Mouse (Mus musculus) stomach, embryonic 15.5 days (tissue): ENCODE results near the gene Klhdc9. TPM values are rescaled to one million over a fixed set of nuclear protein-coding genes. Genes with fewer than 3 reads are reported as not detected.

Experiments used
- ATAC-seq: fragments of 200-750 bp; cut with Nextera tagmentation; 2 replicates; pipeline ENCODE4 v1.8.0; 2017; ENCODE audit warnings: low read depth, moderate number of reproducible peaks, moderate TSS enrichment; ENCODE audit not compliant: insufficient read depth, low FRiP score
- H3K27ac ChIP-seq: fragments of 300-500 bp; sonication (generic); 2 replicates; pipeline ENCODE4 v1.5.1; 2015; ENCODE audit warnings: mild to moderate bottlenecking, inconsistent platforms
- H3K27me3 ChIP-seq: fragments of 300-500 bp; sonication (generic); replicated peaks from 2 replicates; pipeline ENCODE4 v1.6.1; 2015; ENCODE audit warnings: inconsistent platforms
- H3K36me3 ChIP-seq: fragments of 300-500 bp; sonication (generic); 2 replicates; pipeline ENCODE4 v1.6.1; 2015; ENCODE audit warnings: inconsistent platforms
- H3K4me1 ChIP-seq: fragments of 300-500 bp; sonication (generic); 2 replicates; pipeline ENCODE4 v1.6.1; 2015; ENCODE audit warnings: inconsistent platforms
- H3K4me2 ChIP-seq: fragments of 300-500 bp; sonication (generic); 2 replicates; pipeline ENCODE4 v1.6.1; 2015; ENCODE audit warnings: mild to moderate bottlenecking, inconsistent platforms
- H3K4me3 ChIP-seq: fragments of 300-500 bp; sonication (generic); replicated peaks from 2 replicates; pipeline ENCODE4 v1.5.1; 2015; ENCODE audit warnings: inconsistent platforms
- H3K9ac ChIP-seq: fragments of 300-500 bp; sonication (generic); 2 replicates; pipeline ENCODE4 v1.6.1; 2015; ENCODE audit warnings: inconsistent platforms
- H3K9me3 ChIP-seq: fragments of 300-500 bp; sonication (generic); 2 replicates; pipeline ENCODE4 v1.6.1; 2016; ENCODE audit warnings: inconsistent platforms
- WGBS: fragments of 180-500 bp; shearing (Covaris S2); methylation state at CpG from one replicate; pipeline ENCODE4 v1.1.7; 2015; 5-methylcytosine and 5-hydroxymethylcytosine counted together
- polyA plus RNA-seq: library from polyadenylated mRNA; unstranded; fragments of >200 nt; fragmentation: Nextera tagmentation; extraction: Ambion mirVana; gene quantifications from 2 replicates; pipeline ENCODE4 v1.2.1, GENCODE M21; 2015

The Klhdc9 gene
- polyA plus RNA-seq, result 1.0 and 1.8 TPM in 2 replicates

GRCm38 (mm10) chr1:171360656-171361055 lies at the start of gene Klhdc9:
Gene Klhdc9, minus strand, starts transcription at chr1:171360798.
- ATAC-seq, result peak; percentile 86
- Histone ChIP-seq H3K27ac (peak within 1 kb of the TSS; percentile 52), H3K4me3 (peak within 1 kb of the TSS; percentile 51), H3K27me3 (no peaks in the 10 kb centered on the region), H3K4me2 (peak within 1 kb of the TSS; percentile 75), H3K36me3 (peaks cover 16% of the 10 kb centered on the region), H3K4me1 (peaks cover 4% of the 10 kb centered on the region; the same call in 1 of the 2 replicates), H3K9me3 (no peaks in the 10 kb centered on the region), H3K9ac (peak within 1 kb of the TSS; percentile 10; the same call in 1 of the 2 replicates)
- 1% methylated on average over 21 of the region's 21 CpGs for WGBS

GRCm38 (mm10) chr1:171410231-171410630 lies 49.6 kb upstream of the Klhdc9 start:
- H3K27me3 ChIP-seq, result 0 out of 2 replicates have a peak, but pooled peaks cover 5% of the 10 kb centered on the region
- no peak overlapping the region for H3K4me3 ChIP-seq
- no peak overlapping the region for H3K27ac ChIP-seq
- ATAC-seq, result no peak
- H3K9me3 ChIP-seq, result no peaks in the 10 kb centered on the region
- H3K4me2 ChIP-seq, result no peak overlapping the region
- WGBS, result 77% methylated on average over 1 of the region's 1 CpGs
- H3K4me1 ChIP-seq, result peaks cover 10% of the 10 kb centered on the region; the same call in 1 of the 2 replicates
- H3K36me3 ChIP-seq, result 0 out of 2 replicates have a peak, but pooled peaks cover 1% of the 10 kb centered on the region
- H3K9ac ChIP-seq, result no peak overlapping the region

- WGBS, result 78% methylated on average over 5 of the region's 5 CpGs
- Histone ChIP-seq H3K4me1 (no peaks in the 10 kb centered on the region), H3K36me3 (no peaks in the 10 kb centered on the region), H3K27ac (no peak overlapping the region), H3K4me3 (no peak overlapping the region), H3K4me2 (no peak overlapping the region), H3K9ac (no peak overlapping the region), H3K27me3 (0 out of 2 replicates have a peak, but pooled peaks cover 5% of the 10 kb centered on the region), H3K9me3 (no peaks in the 10 kb centered on the region)
- no peak for ATAC-seq
Measured at GRCm38 (mm10) chr1:171407263-171407662, 46.7 kb upstream of the Klhdc9 start.

- no peaks in the 10 kb centered on the region for H3K36me3 ChIP-seq
- 81% methylated on average over 9 of the region's 9 CpGs for WGBS
- H3K9ac ChIP-seq, result no peak overlapping the region
- H3K27me3 ChIP-seq, result 0 out of 2 replicates have a peak, but pooled peaks cover 5% of the 10 kb centered on the region
- no peak overlapping the region for H3K27ac ChIP-seq
- no peak overlapping the region for H3K4me2 ChIP-seq
- H3K4me3 ChIP-seq, result no peak overlapping the region
- no peak for ATAC-seq
- H3K4me1 ChIP-seq, result no peaks in the 10 kb centered on the region
- H3K9me3 ChIP-seq, result no peaks in the 10 kb centered on the region
Measured at GRCm38 (mm10) chr1:171402991-171403390, 42.4 kb upstream of the Klhdc9 start.

GRCm38 (mm10) chr1:171401821-171402220 lies 41.2 kb upstream of the Klhdc9 start:
- H3K9me3 ChIP-seq, result no peaks in the 10 kb centered on the region
- no peak for ATAC-seq
- 83% methylated on average over 4 of the region's 4 CpGs for WGBS
- H3K4me3 ChIP-seq, result no peak overlapping the region
- no peaks in the 10 kb centered on the region for H3K4me1 ChIP-seq
- no peak overlapping the region for H3K27ac ChIP-seq
- H3K9ac ChIP-seq, result no peak overlapping the region
- H3K27me3 ChIP-seq, result no peaks in the 10 kb centered on the region
- no peak overlapping the region for H3K4me2 ChIP-seq
- no peaks in the 10 kb centered on the region for H3K36me3 ChIP-seq

DNA sequence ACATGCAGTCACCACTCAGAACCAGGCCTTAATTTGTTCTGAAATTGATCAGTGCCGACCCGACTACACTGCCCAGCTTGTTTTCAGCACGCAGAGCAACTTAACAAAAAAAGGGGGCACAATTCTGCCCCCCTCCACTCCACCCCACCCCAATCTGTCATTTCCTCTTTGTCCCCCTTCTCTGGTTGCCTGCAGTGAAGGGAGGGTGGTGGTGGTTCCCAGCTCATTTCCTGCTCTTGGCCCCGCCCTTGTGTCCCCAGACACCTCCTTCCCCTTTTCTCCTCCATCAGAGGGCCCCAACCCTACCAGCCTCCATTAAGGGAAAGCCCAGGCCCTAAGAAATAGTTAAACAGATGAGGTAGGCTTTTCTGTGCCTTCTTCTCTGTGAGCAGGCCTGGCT lies 29.5 kb upstream of the Klhdc9 start:
- ATAC-seq, result 0 out of 2 replicates have a peak, but pooled peaks have one; percentile 14
- H3K9ac ChIP-seq, result no peak overlapping the region

DNA sequence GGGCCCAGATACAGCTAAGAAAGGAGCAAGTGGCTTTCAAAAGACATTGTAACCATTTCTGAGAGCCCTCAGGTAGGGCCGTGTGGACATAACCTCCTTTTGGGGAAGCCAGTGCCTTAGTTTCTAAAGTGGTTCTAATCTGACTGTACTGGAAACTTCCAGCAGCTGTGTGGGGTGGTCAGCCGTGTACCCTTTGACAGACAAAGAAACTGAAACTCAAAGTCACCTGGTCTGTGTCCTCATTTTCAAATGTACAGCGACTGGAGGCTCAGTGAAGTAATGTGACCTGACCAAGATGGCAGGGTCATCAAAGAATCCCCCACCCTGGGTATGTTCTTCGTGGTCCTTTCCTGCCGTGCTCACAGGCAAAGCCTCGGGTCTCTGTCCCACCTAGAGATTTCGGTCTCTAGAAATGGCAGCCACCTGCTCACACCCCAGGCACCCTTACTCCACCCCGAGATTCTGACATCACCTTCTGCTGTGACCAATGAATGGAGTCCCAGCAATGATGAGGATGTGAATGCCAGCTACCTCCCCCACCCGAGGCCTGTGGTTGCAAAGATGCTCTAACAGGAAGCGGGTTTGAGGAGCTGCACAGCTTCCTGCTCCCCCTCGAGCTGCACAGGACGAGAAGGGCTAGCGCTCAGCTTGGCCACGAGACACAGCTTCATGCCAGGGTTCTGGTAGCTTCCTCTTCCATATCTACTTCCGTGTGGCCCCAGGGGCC lies 27.9 kb upstream of the Klhdc9 start, which contains the start of gene Arhgap30:
Arhgap30 (plus strand) TSS at position 579 of the 727 bp plus-strand sequence.
- Histone ChIP-seq H3K4me3 (peak within 1 kb of the TSS; percentile 13; the same call in 1 of the 2 replicates), H3K4me2 (no peak within 1 kb of the TSS), H3K36me3 (no peaks in the 10 kb centered on the region), H3K9ac (no peak within 1 kb of the TSS), H3K4me1 (0 out of 2 replicates have a peak, but pooled peaks cover 4% of the 10 kb centered on the region), H3K27ac (peak within 1 kb of the TSS; percentile 40; the same call in 1 of the 2 replicates), H3K9me3 (no peaks in the 10 kb centered on the region), H3K27me3 (no peaks in the 10 kb centered on the region)
- 76% methylated on average over 15 of the region's 15 CpGs for WGBS
- peak; percentile 19; the same call in 1 of the 2 replicates for ATAC-seq

More for the DNA sequence above, 29.5 kb upstream of the Klhdc9 start:
- WGBS, result 58% methylated on average over 4 of the region's 4 CpGs
- H3K4me3 ChIP-seq, result no peak overlapping the region
- H3K27me3 ChIP-seq, result no peaks in the 10 kb centered on the region
- 0 out of 2 replicates have a peak, but pooled peaks cover 4% of the 10 kb centered on the region for H3K4me1 ChIP-seq
- H3K36me3 ChIP-seq, result no peaks in the 10 kb centered on the region
- no peak overlapping the region; the same call in 1 of the 2 replicates for H3K27ac ChIP-seq
- H3K9me3 ChIP-seq, result no peaks in the 10 kb centered on the region
- H3K4me2 ChIP-seq, result no peak overlapping the region

- H3K27ac ChIP-seq, result no peak overlapping the region
- H3K9ac ChIP-seq, result no peak overlapping the region
- H3K4me1 ChIP-seq, result peaks cover 4% of the 10 kb centered on the region; the same call in 1 of the 2 replicates
- H3K27me3 ChIP-seq, result no peaks in the 10 kb centered on the region
- H3K9me3 ChIP-seq, result no peaks in the 10 kb centered on the region
- H3K4me3 ChIP-seq, result no peak overlapping the region
- no peak for ATAC-seq
- no peaks in the 10 kb centered on the region for H3K36me3 ChIP-seq
- 28% methylated on average over 6 of the region's 6 CpGs for WGBS
- H3K4me2 ChIP-seq, result no peak overlapping the region
Measured at GRCm38 (mm10) chr1:171387099-171387498, 26.5 kb upstream of the Klhdc9 start.

DNA sequence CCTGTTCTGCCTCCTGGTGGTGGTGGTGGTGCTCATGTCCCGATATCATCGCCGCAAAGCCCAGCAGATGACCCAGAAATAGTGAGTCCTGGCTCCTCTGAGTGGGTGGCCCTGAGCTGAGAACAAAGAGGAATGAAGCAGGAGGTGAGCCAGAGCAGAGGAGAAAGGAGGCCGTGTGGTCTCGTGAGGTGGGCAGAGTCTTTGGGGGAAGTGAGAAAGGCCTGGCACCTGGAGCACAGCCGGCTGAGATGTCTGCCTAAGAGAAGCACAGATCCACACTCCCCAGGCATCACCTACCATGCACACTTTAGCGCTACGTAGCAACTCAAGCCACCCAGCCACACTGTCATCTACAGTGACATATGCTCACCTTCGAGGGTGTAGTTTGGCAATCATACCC lies 24.6 kb upstream of the Klhdc9 start:
- peaks cover 8% of the 10 kb centered on the region for H3K4me1 ChIP-seq
- H3K9ac ChIP-seq, result no peak overlapping the region
- no peaks in the 10 kb centered on the region for H3K27me3 ChIP-seq
- no peak overlapping the region for H3K27ac ChIP-seq
- H3K4me3 ChIP-seq, result no peak overlapping the region
- H3K9me3 ChIP-seq, result no peaks in the 10 kb centered on the region
- H3K4me2 ChIP-seq, result no peak overlapping the region
- 63% methylated on average over 9 of the region's 9 CpGs for WGBS
- no peaks in the 10 kb centered on the region for H3K36me3 ChIP-seq
- ATAC-seq, result no peak

DNA sequence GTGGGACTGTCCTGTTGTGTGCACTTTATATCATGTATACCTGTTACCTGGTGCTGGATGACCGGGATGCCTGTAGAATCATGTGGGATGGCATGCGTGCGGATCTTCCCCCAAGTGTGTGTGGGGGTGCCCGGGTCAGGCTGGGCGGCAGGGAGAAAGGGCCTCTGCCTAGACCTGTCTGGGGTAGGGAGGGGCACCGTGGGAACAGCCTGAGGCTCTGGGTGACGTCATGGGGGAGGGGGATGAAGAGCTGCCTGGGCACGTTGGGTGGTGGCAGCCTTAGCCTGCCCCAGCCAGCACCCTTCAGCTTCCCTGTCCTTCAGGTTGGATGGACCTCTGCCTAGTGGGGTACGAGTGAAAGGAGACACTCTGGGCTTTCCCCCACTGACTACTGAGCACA lies 23.8 kb upstream of the Klhdc9 start:
- Histone ChIP-seq H3K27ac (no peak overlapping the region), H3K27me3 (no peaks in the 10 kb centered on the region), H3K9me3 (no peaks in the 10 kb centered on the region), H3K36me3 (no peaks in the 10 kb centered on the region), H3K4me2 (no peak overlapping the region), H3K9ac (no peak overlapping the region), H3K4me3 (no peak overlapping the region), H3K4me1 (peaks cover 15% of the 10 kb centered on the region)
- 56% methylated on average over 9 of the region's 9 CpGs for WGBS
- peak; percentile 8; the same call in 1 of the 2 replicates for ATAC-seq

GRCm38 (mm10) chr1:171382096-171382620 lies 21.6 kb upstream of the Klhdc9 start:
- Histone ChIP-seq H3K9ac (no peak overlapping the region), H3K27me3 (no peaks in the 10 kb centered on the region), H3K9me3 (no peaks in the 10 kb centered on the region), H3K4me3 (no peak overlapping the region), H3K4me2 (no peak overlapping the region), H3K4me1 (peaks cover 13% of the 10 kb centered on the region), H3K36me3 (no peaks in the 10 kb centered on the region), H3K27ac (no peak overlapping the region)
- 86% methylated on average over 11 of the region's 11 CpGs for WGBS
- no peak for ATAC-seq
